Mouse (Mus musculus): ENCODE data around the gene Tada2b. TPM values are rescaled to one million over a fixed set of nuclear protein-coding genes. Genes with fewer than 3 reads are reported as not detected.

Gene Tada2b
- polyA plus RNA-seq (2015; fragmentation: Nextera tagmentation; extraction: Ambion mirVana), result 1.2 and 1.4 TPM in 2 replicates

- no peak for TF ChIP-seq EP300 (IDR thresholded peaks at IDR 0.05; ENCODE audit: low read depth)
- TF ChIP-seq CTCF (IDR thresholded peaks at IDR 0.05; ENCODE audit: low read depth), result peak; percentile 67
- peaks cover 37% of the 10 kb centered on the region for H3K4me1 ChIP-seq (ENCODE audit: insufficient read depth)
- peak; percentile 98 for ATAC-seq
- no peaks in the 10 kb centered on the region for H3K36me3 ChIP-seq (replicated peaks; ENCODE audit: insufficient read depth, low read length)
- peak; percentile 98 for DNase-seq
- peaks cover 13% of the 10 kb centered on the region for H3K27me3 ChIP-seq (ENCODE audit: insufficient read depth, low read length)
- peak within 1 kb of the TSS; percentile 93 for H3K9ac ChIP-seq (replicated peaks)
- H3K4me3 ChIP-seq (ENCODE audit: low read depth, low read length), result peak within 1 kb of the TSS; percentile 81
- no peaks in the 10 kb centered on the region for H3K9me3 ChIP-seq (ENCODE audit: low read length)
- under 1% methylated on average over 74 of the region's 97 CpGs for WGBS (ENCODE audit: insufficient replicate concordance)
- peak within 1 kb of the TSS; percentile 88 for H3K27ac ChIP-seq (ENCODE audit: low read depth)
- H3K4me2 ChIP-seq (ENCODE audit: low read depth, low read length), result peak within 1 kb of the TSS; percentile 97
These were observed at the start of gene Tada2b, which contains the start of gene Ccdc96 for GRCm38 (mm10) chr5:36484171-36484990. Gene Tada2b, minus strand, starts transcription at chr5:36484285. Gene Ccdc96, plus strand, starts transcription at chr5:36484588.

DNA sequence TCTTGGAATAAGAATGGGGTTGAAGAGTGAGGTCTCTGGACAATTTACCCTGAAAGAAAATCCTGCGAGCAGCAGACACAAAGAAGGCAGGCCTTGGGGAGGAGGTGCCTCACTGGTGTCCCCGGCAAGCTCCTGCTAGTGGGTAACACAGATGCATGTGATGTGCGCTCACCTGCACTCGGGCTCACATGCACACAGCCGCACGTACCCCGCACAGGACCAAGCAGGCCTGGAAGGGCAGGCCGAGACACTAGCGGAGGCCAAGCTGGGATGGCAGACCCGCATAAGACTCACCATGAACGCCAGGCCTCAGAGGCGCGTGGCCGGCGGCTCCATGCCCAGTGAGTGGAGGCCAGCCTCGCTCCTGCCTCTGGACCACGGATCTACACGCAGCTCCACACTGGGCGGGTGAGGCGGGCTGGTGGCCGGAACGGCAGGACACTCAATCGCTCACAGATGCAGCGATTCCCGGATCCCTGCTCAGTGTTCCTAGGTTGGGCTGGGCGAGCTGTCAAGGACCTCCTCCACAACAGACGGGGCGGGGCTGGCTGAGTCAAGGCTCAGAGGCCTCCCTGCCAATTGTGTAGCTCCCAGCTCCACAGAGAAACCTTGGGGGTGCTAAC is 46.2 kb upstream of the Tada2b start:
- Histone ChIP-seq H3K4me1 (ENCODE audit: insufficient read depth) (peaks cover 36% of the 10 kb centered on the region), H3K27me3 (ENCODE audit: insufficient read depth, low read length) (no peaks in the 10 kb centered on the region), H3K27ac (ENCODE audit: low read depth) (0 out of 2 replicates have a peak overlapping the region, but pooled peaks have one; percentile 42), H3K9me3 (ENCODE audit: low read length) (no peaks in the 10 kb centered on the region), H3K9ac (replicated peaks) (peak overlapping the region; percentile 70), H3K4me2 (ENCODE audit: low read depth, low read length) (peak overlapping the region; percentile 88), H3K4me3 (ENCODE audit: low read depth, low read length) (peak overlapping the region; percentile 60), H3K36me3 (replicated peaks; ENCODE audit: insufficient read depth, low read length) (no peaks in the 10 kb centered on the region)
- TF ChIP-seq CTCF (IDR thresholded peaks at IDR 0.05; ENCODE audit: low read depth) (no peak), EP300 (IDR thresholded peaks at IDR 0.05; ENCODE audit: low read depth) (no peak)
- WGBS (ENCODE audit: insufficient replicate concordance), result under 1% methylated on average over 28 of the region's 28 CpGs
- peak; percentile 98 for ATAC-seq
- peak; percentile 91 for DNase-seq

DNA sequence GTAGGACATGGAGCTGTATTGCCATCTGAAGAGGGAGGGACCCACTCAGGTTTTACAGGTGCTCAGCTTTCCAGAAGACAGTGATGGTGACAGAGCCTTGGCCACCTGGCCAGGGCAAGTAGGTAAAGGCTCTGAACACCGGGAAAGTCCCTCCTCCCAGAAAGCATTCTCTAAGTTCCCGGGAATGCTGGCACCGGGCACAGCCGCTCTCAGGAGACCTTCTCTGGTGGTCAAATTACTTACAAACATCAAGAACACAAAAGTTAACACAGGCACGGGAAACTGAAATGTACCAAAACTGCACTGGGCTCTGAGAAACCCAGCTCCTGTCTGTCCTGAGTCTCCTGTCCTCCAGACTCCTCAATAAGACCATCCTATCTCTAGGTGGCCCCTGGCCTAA is 45.6 kb upstream of the Tada2b start:
- Histone ChIP-seq H3K4me1 (ENCODE audit: insufficient read depth) (peaks cover 36% of the 10 kb centered on the region), H3K9me3 (ENCODE audit: low read length) (no peaks in the 10 kb centered on the region), H3K36me3 (replicated peaks; ENCODE audit: insufficient read depth, low read length) (no peaks in the 10 kb centered on the region), H3K27ac (ENCODE audit: low read depth) (0 out of 2 replicates have a peak overlapping the region, but pooled peaks have one; percentile 18), H3K4me2 (ENCODE audit: low read depth, low read length) (peak overlapping the region; percentile 88), H3K4me3 (ENCODE audit: low read depth, low read length) (peak overlapping the region; percentile 60), H3K27me3 (ENCODE audit: insufficient read depth, low read length) (no peaks in the 10 kb centered on the region), H3K9ac (replicated peaks) (peak overlapping the region; percentile 70)
- WGBS (ENCODE audit: insufficient replicate concordance), result 18% methylated on average over 5 of the region's 5 CpGs
- ATAC-seq (no peak), DNase-seq (no peak)
- no peak for TF ChIP-seq EP300 (IDR thresholded peaks at IDR 0.05; ENCODE audit: low read depth)
- no peak for TF ChIP-seq CTCF (IDR thresholded peaks at IDR 0.05; ENCODE audit: low read depth)

DNA sequence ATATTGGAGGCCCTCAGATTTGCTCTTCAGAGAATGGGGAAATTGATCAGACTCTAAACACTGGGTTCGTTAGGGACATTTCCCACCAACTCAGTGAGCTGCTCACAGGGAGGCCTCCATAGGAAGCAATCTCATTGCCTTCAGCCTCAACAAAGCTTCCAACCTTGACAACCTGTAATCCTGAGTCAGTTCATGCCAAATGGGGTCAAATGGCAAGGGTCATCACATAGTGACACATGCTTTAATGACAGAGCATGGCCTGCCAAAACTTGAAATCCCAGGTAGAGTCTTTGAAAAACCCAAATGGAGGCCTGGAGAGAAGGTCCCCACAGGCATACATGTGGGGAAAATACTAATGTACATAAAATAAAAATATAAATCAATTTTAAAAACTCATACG is 42.8 kb upstream of the Tada2b start:
- Histone ChIP-seq H3K9ac (replicated peaks) (no peak overlapping the region), H3K27me3 (ENCODE audit: insufficient read depth, low read length) (no peaks in the 10 kb centered on the region), H3K4me1 (ENCODE audit: insufficient read depth) (peaks cover 24% of the 10 kb centered on the region), H3K27ac (ENCODE audit: low read depth) (no peak overlapping the region), H3K4me3 (ENCODE audit: low read depth, low read length) (no peak overlapping the region), H3K4me2 (ENCODE audit: low read depth, low read length) (no peak overlapping the region), H3K36me3 (replicated peaks; ENCODE audit: insufficient read depth, low read length) (0 out of 2 replicates have a peak, but pooled peaks cover 5% of the 10 kb centered on the region), H3K9me3 (ENCODE audit: low read length) (no peaks in the 10 kb centered on the region)
- 80% methylated on average over 2 of the region's 2 CpGs for WGBS (ENCODE audit: insufficient replicate concordance)
- no peak for ATAC-seq
- TF ChIP-seq EP300 (IDR thresholded peaks at IDR 0.05; ENCODE audit: low read depth) (no peak), CTCF (IDR thresholded peaks at IDR 0.05; ENCODE audit: low read depth) (no peak)
- no peak for DNase-seq

DNA sequence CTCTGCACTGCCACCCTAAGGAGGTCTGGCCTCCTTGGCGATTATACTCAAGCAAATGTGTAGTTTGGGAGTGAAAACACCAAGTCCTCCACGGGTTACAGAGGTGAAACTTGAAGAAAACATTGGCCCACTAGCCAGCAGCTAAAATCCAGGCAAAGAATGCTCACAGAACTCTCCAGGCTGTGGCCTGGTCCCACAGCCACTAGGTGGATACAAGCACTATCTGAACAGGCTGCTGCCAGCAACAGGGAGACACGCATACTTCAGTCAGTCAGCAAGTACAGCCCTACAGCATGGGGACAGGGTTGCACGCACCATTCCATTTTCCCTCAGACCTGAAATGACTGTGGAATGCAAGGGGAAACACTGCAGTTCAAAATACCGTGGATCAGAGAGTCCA is 42.2 kb upstream of the Tada2b start:
- ATAC-seq (no peak), DNase-seq (no peak)
- H3K36me3 ChIP-seq (replicated peaks; ENCODE audit: insufficient read depth, low read length), result 0 out of 2 replicates have a peak, but pooled peaks cover 5% of the 10 kb centered on the region
- no peaks in the 10 kb centered on the region for H3K27me3 ChIP-seq (ENCODE audit: insufficient read depth, low read length)
- H3K4me2 ChIP-seq (ENCODE audit: low read depth, low read length), result no peak overlapping the region
- peaks cover 22% of the 10 kb centered on the region for H3K4me1 ChIP-seq (ENCODE audit: insufficient read depth)
- H3K9me3 ChIP-seq (ENCODE audit: low read length), result no peaks in the 10 kb centered on the region
- WGBS (ENCODE audit: insufficient replicate concordance), result 70% methylated on average over 5 of the region's 5 CpGs
- no peak overlapping the region for H3K4me3 ChIP-seq (ENCODE audit: low read depth, low read length)
- no peak for TF ChIP-seq EP300 (IDR thresholded peaks at IDR 0.05; ENCODE audit: low read depth)
- TF ChIP-seq CTCF (IDR thresholded peaks at IDR 0.05; ENCODE audit: low read depth), result peak; percentile 69
- no peak overlapping the region for H3K27ac ChIP-seq (ENCODE audit: low read depth)
- no peak overlapping the region for H3K9ac ChIP-seq (replicated peaks)

DNA sequence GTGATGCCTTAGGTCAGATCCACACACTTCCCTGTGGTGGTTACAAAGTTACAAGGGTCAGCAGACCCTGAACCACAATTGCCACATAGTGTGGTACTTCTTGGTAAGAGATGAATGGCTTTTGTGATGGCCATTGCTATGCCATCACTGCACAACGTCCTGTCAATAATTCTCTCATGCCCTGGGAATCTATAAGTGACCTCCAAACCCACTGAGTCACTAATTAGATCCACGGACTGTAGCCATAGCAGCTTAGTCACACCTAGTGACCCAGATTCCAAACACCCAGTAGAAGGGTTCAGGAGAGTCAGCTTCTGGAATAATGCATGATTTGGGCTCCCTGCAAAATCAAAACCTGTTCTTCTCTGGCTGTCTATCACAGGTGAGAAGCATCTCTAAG is 41.1 kb upstream of the Tada2b start:
- WGBS (ENCODE audit: insufficient replicate concordance), result 54% methylated on average over 2 of the region's 2 CpGs
- peak; percentile 71 for ATAC-seq

More for the DNA sequence above, 41.1 kb upstream of the Tada2b start:
- DNase-seq, result no peak
- no peak overlapping the region for H3K4me2 ChIP-seq (ENCODE audit: low read depth, low read length)
- no peak overlapping the region for H3K9ac ChIP-seq (replicated peaks)
- no peaks in the 10 kb centered on the region for H3K27me3 ChIP-seq (ENCODE audit: insufficient read depth, low read length)
- H3K9me3 ChIP-seq (ENCODE audit: low read length), result no peaks in the 10 kb centered on the region
- H3K36me3 ChIP-seq (replicated peaks; ENCODE audit: insufficient read depth, low read length), result 0 out of 2 replicates have a peak, but pooled peaks cover 6% of the 10 kb centered on the region
- no peak overlapping the region for H3K27ac ChIP-seq (ENCODE audit: low read depth)
- H3K4me3 ChIP-seq (ENCODE audit: low read depth, low read length), result no peak overlapping the region
- no peak for TF ChIP-seq EP300 (IDR thresholded peaks at IDR 0.05; ENCODE audit: low read depth)
- TF ChIP-seq CTCF (IDR thresholded peaks at IDR 0.05; ENCODE audit: low read depth), result no peak
- peaks cover 18% of the 10 kb centered on the region for H3K4me1 ChIP-seq (ENCODE audit: insufficient read depth)
